ENCODE assay signal across 19 mouse cellular contexts in the genomic region with DNA sequence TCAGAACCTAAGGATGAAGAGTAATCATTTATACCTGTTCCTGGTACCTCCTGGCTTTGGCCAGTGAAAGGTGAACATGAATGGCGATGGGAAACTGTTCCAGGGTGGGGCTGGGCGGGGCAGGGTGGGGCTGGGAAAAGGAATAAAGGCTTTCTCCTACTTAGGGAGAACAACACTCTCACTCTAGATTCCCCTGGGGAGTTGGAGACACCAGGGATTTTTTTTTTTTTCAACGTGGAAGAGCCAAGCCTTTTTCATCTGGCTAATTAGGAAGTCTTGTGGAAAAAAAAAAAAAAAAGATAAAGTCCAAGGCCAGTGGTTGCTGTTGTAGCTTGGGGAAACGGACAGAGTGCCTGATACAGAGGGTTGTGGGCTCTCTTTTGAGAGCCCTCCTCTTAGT. TPM values are rescaled to one million over a fixed set of nuclear protein-coding genes. Genes with fewer than 3 reads are reported as not detected.
"Had no signal": no experiment of that assay in that cellular context is flagged by ENCODE, and none has a peak within 500 bp of the region (broad histone marks: within the 10 kb centered on the region; RNA-seq: fewer than 3 reads in every experiment).

No protein-coding gene starts in this region.

- H3K4me3 ChIP-seq: midbrain, embryonic 10.5 days; midbrain, embryonic 12.5 days; myocyte; neural tube, embryonic 13.5 days; neural tube, embryonic 15.5 days had no signal

- H3K9ac ChIP-seq: lung, embryonic 14.5 days; midbrain, embryonic 12.5 days; neural tube, embryonic 13.5 days; neural tube, embryonic 15.5 days had no signal

- H3K9me3 ChIP-seq: midbrain, embryonic 10.5 days; midbrain, embryonic 12.5 days; neural tube, embryonic 13.5 days; neural tube, embryonic 15.5 days had no signal

- DNase-seq: lung, adult 18-20 months; lung, embryonic 14.5 days; lung, postnatal 10 days; lung, postnatal 4 days; midbrain, embryonic 14.5 days; retina, postnatal 1 day; right cerebral cortex, adult 18-20 months; right cerebral cortex, postnatal 25 days; right cerebral cortex, postnatal 4 days; spleen, adult 18-20 months; thymus, adult 18-20 months; thymus, postnatal 14 days; thymus, postnatal 36 days had no signal

- H3K27ac ChIP-seq: midbrain, embryonic 10.5 days; midbrain, embryonic 12.5 days; neural tube, embryonic 13.5 days; neural tube, embryonic 15.5 days had no signal

RNA-seq across cellular contexts. Expression of gene Fam13c, which starts 7.5 kb away (rescaled TPM):
- total RNA-seq: megakaryocyte-erythroid progenitor cell, adult 5-6 weeks had no signal
